Mouse (Mus musculus) cerebellum, adult 2 months (tissue): ENCODE measurements around the gene Fbxw7.

Experiments
- CTCF ChIP-seq: fragments of 200-500 bp; IDR thresholded peaks from 2 replicates; pipeline ENCODE4 v1.5.1; 2011; ENCODE audit warnings: low read depth, mild to moderate bottlenecking, control low read depth, low read length, moderate library complexity, borderline replicate concordance; ENCODE audit not compliant: insufficient read depth
- POLR2A ChIP-seq: fragments of 200-500 bp; IDR thresholded peaks from 2 replicates; pipeline ENCODE4 v1.6.1; 2011; ENCODE audit warnings: low read length, control low read depth, borderline replicate concordance; ENCODE audit not compliant: insufficient read depth

- no peak for TF ChIP-seq CTCF
- TF ChIP-seq POLR2A = no peak
These were observed 111.1 kb downstream of the Fbxw7 start for GRCm38 (mm10) chr3:84926140-84926539.
